ENCODE assay signal across 7 mouse cellular contexts in the genomic region with DNA sequence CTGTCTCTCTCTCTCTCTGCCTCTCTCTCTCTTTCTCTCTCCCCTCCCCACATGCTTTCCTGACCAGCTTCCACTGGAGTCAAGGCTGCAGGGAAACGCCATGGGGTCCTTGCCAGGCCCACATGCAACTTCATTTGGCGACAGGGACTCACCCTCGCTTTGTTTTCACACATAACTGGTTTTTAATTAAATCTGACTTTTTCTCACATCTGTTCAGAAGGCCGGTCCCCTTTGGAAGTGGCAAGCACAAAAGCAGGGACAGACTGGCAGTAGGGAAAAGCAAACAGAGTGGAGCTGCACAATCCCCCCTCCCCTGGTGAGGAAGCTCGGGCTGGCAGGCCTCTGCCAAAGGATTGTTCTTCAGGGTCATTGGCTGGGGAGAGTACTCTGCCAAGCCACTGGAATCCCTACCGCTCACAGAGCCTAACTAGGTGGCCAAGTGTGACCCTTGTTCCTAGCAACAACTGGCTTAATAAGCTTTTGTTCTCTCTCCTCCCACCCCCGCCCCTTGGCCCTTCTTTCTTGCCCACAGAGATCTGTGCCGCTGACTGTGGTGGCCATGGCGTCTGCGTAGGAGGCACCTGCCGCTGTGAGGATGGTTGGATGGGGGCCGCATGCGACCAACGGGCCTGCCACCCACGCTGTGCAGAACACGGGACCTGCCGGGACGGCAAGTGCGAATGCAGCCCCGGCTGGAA.
DNase-seq lines count a peak whose midpoint lies in the region; ATAC-seq and TF ChIP-seq lines count a peak whose summit lies in the region.

No protein-coding gene starts in this region.

- in situ Hi-C loops in Patski (cut with MboI; ENCODE audit: low pct_unique_long_range_greater_than_20kb): loop anchor here (25.0 kb wide), 1 partner anchor 115 kb away; no protein-coding TSS in a partner anchor

- TF ChIP-seq CTCF in Patski (IDR thresholded peaks at IDR 0.05): no peak

- H3K4me1 ChIP-seq in forebrain, embryonic 12.5 days: peaks cover 54% of the 10 kb centered on the region
- peaks cover 22% of the 10 kb centered on the region for H3K4me1 ChIP-seq in intestine, embryonic 15.5 days (replicated peaks)

- POLR2A ChIA-PET in Patski (lab: Charles Lee): no interaction called here

- peak overlapping the region; percentile 40 for H3K9ac ChIP-seq in forebrain, embryonic 12.5 days
- H3K9ac ChIP-seq in intestine, embryonic 15.5 days: no peak overlapping the region

- H3K4me3 ChIP-seq in forebrain, embryonic 12.5 days (replicated peaks): no peak overlapping the region
- no peak overlapping the region for H3K4me3 ChIP-seq in intestine, embryonic 15.5 days (replicated peaks)

- intact Hi-C loops in left cerebral cortex, postnatal 36 days (cut with DNase I): no loop called here

- DNase-seq in Patski (ENCODE audit: low read depth, low spot score): no peak
- DNase-seq in adrenal gland, postnatal 25 days: peak; percentile 49
- DNase-seq in left cerebral cortex, postnatal 36 days (ENCODE audit: low spot score in 2 of 2): peak; percentile 50 to 56
- peak; percentile 31 for DNase-seq in ovary, postnatal 14 days (ENCODE audit: low spot score)

- H3K4me2 ChIP-seq in forebrain, embryonic 12.5 days: peak overlapping the region; percentile 37
- peak overlapping the region; percentile 12; the same call in 1 of the 2 replicates for H3K4me2 ChIP-seq in intestine, embryonic 15.5 days (replicated peaks)

- no peaks in the 10 kb centered on the region for H3K27me3 ChIP-seq in Patski
- H3K27me3 ChIP-seq in forebrain, embryonic 12.5 days: 0 out of 2 replicates have a peak, but pooled peaks cover 10% of the 10 kb centered on the region
- no peaks in the 10 kb centered on the region for H3K27me3 ChIP-seq in intestine, embryonic 15.5 days (replicated peaks)

- peak overlapping the region; percentile 96 for H3K27ac ChIP-seq in forebrain, embryonic 12.5 days
- H3K27ac ChIP-seq in intestine, embryonic 15.5 days: peak overlapping the region; percentile 71

- ATAC-seq in Patski: peak; percentile 68
- ATAC-seq in forebrain, embryonic 12.5 days (ENCODE audit: low FRiP score): peak; percentile 85
- peak; percentile 71 for ATAC-seq in intestine, embryonic 15.5 days
- ATAC-seq in megakaryocyte, adult 5-6 weeks (ENCODE audit: poor library complexity, severe bottlenecking): no peak

- H3K36me3 ChIP-seq in forebrain, embryonic 12.5 days (replicated peaks): peaks cover 6% of the 10 kb centered on the region; the same call in 1 of the 2 replicates
- no peaks in the 10 kb centered on the region for H3K36me3 ChIP-seq in intestine, embryonic 15.5 days

- no peaks in the 10 kb centered on the region for H3K9me3 ChIP-seq in forebrain, embryonic 12.5 days
- no peaks in the 10 kb centered on the region for H3K9me3 ChIP-seq in intestine, embryonic 15.5 days

- CTCF ChIA-PET in Patski (lab: Charles Lee): interaction anchor here (1.2 to 3.5 kb wide), 2 partner anchors 114 to 117 kb away, joined by 3 to 15 read pairs; no protein-coding TSS in a partner anchor

- 24% methylated on average over 20 of the region's 20 CpGs for WGBS in forebrain, embryonic 12.5 days
- 69% methylated on average over 20 of the region's 20 CpGs for WGBS in intestine, embryonic 15.5 days
